Mouse (Mus musculus): Measurements from ENCODE around the gene C1qc. TPM values are rescaled to one million over a fixed set of nuclear protein-coding genes. Genes with fewer than 3 reads are reported as not detected.

Gene C1qc
- polyA plus RNA-seq, 1 experiment from 2014 or later: 17.9 TPM

DNA sequence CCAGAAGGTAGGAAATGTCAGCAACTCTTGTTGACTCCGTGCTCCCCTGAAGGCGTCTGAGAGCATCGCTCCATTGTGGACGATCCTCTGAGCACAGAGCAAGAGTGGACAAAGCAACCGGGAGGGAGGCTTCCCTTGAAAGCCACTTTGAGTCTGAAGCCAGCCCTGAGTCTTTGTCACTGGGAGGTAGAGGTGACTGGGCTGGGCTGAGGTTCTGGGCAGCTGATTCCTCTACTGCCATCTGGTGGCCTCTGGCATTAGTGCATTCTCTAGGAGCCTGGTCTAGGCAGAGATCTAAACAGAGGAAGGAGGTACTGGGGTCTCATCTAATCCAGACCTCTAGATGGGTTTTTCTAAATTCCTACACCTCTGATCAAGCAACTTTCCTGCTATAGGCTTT lies 51.8 kb downstream of the C1qc start:
- H3K9ac ChIP-seq (replicated peaks; ENCODE audit: low read length): no peak overlapping the region
- H3K9me3 ChIP-seq (ENCODE audit: low read length): no peaks in the 10 kb centered on the region
- no peak overlapping the region for H3K4me3 ChIP-seq (ENCODE audit: low read length)
- H3K4me1 ChIP-seq (ENCODE audit: insufficient read depth, low read length): peaks cover 18% of the 10 kb centered on the region
- H3K4me2 ChIP-seq (replicated peaks; ENCODE audit: low read depth, low read length): no peak overlapping the region
- peak; percentile 64; the same call in 1 of the 2 replicates for ATAC-seq (ENCODE audit: low FRiP score, low TSS enrichment)
- 9% methylated on average over 5 of the region's 5 CpGs for WGBS
- no peak overlapping the region for H3K27ac ChIP-seq (ENCODE audit: low read length)
- H3K27me3 ChIP-seq (ENCODE audit: insufficient read depth, low read length): peaks cover 11% of the 10 kb centered on the region; the same call in 1 of the 2 replicates
- H3K36me3 ChIP-seq (ENCODE audit: insufficient read depth, low read length): no peaks in the 10 kb centered on the region

Other genes with a start within 250 kb of the C1qc start
- 3.4 and 3.6 TPM in 2 replicates for gene Ephb2, start 57.1 kb downstream of the C1qc start, polyA plus RNA-seq (2015; fragmentation: Nextera tagmentation; extraction: Ambion mirVana)
- gene C1qb, start 6.9 kb downstream of the C1qc start, polyA plus RNA-seq (2015; fragmentation: Nextera tagmentation; extraction: Ambion mirVana): 40.1 and 44.3 TPM in 2 replicates
- gene C1qa, start 5.7 kb upstream of the C1qc start, polyA plus RNA-seq (2015; fragmentation: Nextera tagmentation; extraction: Ambion mirVana): 21.9 and 26.4 TPM in 2 replicates
- 0.06 and 0.50 TPM in 2 replicates for gene Epha8, start 63.8 kb upstream of the C1qc start, polyA plus RNA-seq (2015; fragmentation: Nextera tagmentation; extraction: Ambion mirVana)
- gene Zbtb40, start 155.7 kb upstream of the C1qc start, polyA plus RNA-seq (2015; fragmentation: Nextera tagmentation; extraction: Ambion mirVana): 4.9 and 5.6 TPM in 2 replicates

All from kidney, embryonic 16.5 days (tissue).